Mouse (Mus musculus) bone marrow macrophage, adult 2 months (primary cell): ENCODE data around the gene Sim2.

Experiments used
- CTCF ChIP-seq: IDR thresholded peaks from 2 replicates; pipeline ENCODE4 v1.5.1; 2012; ENCODE audit warnings: low read depth, mild to moderate bottlenecking, low read length, moderate library complexity
- POLR2A ChIP-seq: IDR thresholded peaks from 2 replicates; pipeline ENCODE4 v1.6.1; 2012; ENCODE audit warnings: mild to moderate bottlenecking, low read depth, low read length, borderline replicate concordance

DNA sequence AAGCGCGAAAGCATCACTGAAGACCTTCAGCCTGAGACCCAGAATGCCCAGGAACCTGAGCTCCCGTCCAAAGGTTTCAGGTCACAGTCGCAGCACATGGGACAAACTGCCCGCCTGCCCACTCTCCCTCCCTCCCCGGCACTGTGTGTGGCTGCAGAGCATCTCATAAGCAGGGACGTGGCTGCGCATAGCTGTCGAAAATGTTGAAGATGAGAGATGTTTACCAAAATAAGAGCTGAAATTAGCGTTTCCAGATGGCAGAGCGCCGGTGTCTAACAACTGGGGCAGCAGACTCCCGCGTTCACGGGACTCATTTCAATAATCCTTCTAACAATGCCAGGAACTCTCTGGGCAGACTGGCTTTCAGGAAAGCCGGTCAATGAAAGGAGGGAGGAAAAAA lies 44.2 kb upstream of the Sim2 start:
- no peak for TF ChIP-seq POLR2A
- no peak for TF ChIP-seq CTCF
